Mouse (Mus musculus): Measurements from ENCODE around the gene Mfsd2b. TPM values are rescaled to one million over a fixed set of nuclear protein-coding genes. Genes with fewer than 3 reads are reported as not detected.
"Not testable (repeated sequence)": the region's sequence is repeated elsewhere in the genome, so short reads cannot be mapped to it uniquely, and the experiment has no call there.

Gene Mfsd2b
- polyA plus RNA-seq (2012; rRNA removed) = 1.1 TPM in 2 replicates

- peak; percentile 60 for DNase-seq (ENCODE audit: low spot score)
Measured at GRCm38 (mm10) chr12:4874161-4874927, at the start of gene Mfsd2b. TSS of gene Mfsd2b (minus strand) at chr12:4874359.

GRCm38 (mm10) chr12:4917805-4918591 lies 43.8 kb upstream of the Mfsd2b start:
- no peak for DNase-seq (ENCODE audit: low spot score)

GRCm38 (mm10) chr12:4916994-4917804 lies 43.0 kb upstream of the Mfsd2b start, which contains the start of gene Atad2b:
TSS of gene Atad2b (plus strand) at chr12:4917353.
- DNase-seq (ENCODE audit: low spot score) = peak; percentile 98

GRCm38 (mm10) chr12:4914944-4915343 lies 40.8 kb upstream of the Mfsd2b start:
- DNase-seq (ENCODE audit: low spot score) = no peak

GRCm38 (mm10) chr12:4914441-4914840 lies 40.3 kb upstream of the Mfsd2b start:
- no peak for DNase-seq (ENCODE audit: low spot score)

GRCm38 (mm10) chr12:4911716-4912115 lies 37.6 kb upstream of the Mfsd2b start:
- DNase-seq (ENCODE audit: low spot score) = no peak

GRCm38 (mm10) chr12:4910496-4910895 lies 36.3 kb upstream of the Mfsd2b start:
- DNase-seq (ENCODE audit: low spot score) = not testable (repeated sequence)

GRCm38 (mm10) chr12:4908391-4908790 lies 34.2 kb upstream of the Mfsd2b start:
- DNase-seq (ENCODE audit: low spot score) = no peak

GRCm38 (mm10) chr12:4906951-4907906 lies 33.1 kb upstream of the Mfsd2b start, which contains the start of gene Ubxn2a:
TSS of gene Ubxn2a (minus strand) at chr12:4907705.
- DNase-seq (ENCODE audit: low spot score) = peak; percentile 92

- DNase-seq (ENCODE audit: low spot score) = no peak
Measured at GRCm38 (mm10) chr12:4906476-4906875, 32.3 kb upstream of the Mfsd2b start.

GRCm38 (mm10) chr12:4905946-4906345 lies 31.8 kb upstream of the Mfsd2b start:
- no peak for DNase-seq (ENCODE audit: low spot score)

GRCm38 (mm10) chr12:4898024-4898423 lies 23.9 kb upstream of the Mfsd2b start:
- DNase-seq (ENCODE audit: low spot score) = no peak

- DNase-seq (ENCODE audit: low spot score) = no peak
Measured at GRCm38 (mm10) chr12:4889891-4890290, 15.7 kb upstream of the Mfsd2b start.

- no peak for DNase-seq (ENCODE audit: low spot score)
Measured at GRCm38 (mm10) chr12:4889251-4889650, 15.1 kb upstream of the Mfsd2b start.

- no peak for DNase-seq (ENCODE audit: low spot score)
Measured at GRCm38 (mm10) chr12:4888739-4889138, 14.6 kb upstream of the Mfsd2b start.

GRCm38 (mm10) chr12:4886581-4886980 lies 12.4 kb upstream of the Mfsd2b start:
- not testable (repeated sequence) for DNase-seq (ENCODE audit: low spot score)

GRCm38 (mm10) chr12:4885062-4885461 lies 10.9 kb upstream of the Mfsd2b start:
- no peak for DNase-seq (ENCODE audit: low spot score)

GRCm38 (mm10) chr12:4882086-4882485 lies 7.9 kb upstream of the Mfsd2b start:
- DNase-seq (ENCODE audit: low spot score) = no peak

GRCm38 (mm10) chr12:4879048-4879447 lies 4.9 kb upstream of the Mfsd2b start:
- DNase-seq (ENCODE audit: low spot score) = no peak

- no peak for DNase-seq (ENCODE audit: low spot score)
Measured at GRCm38 (mm10) chr12:4878296-4878783, 4.2 kb upstream of the Mfsd2b start.

GRCm38 (mm10) chr12:4875623-4876022 lies 1.5 kb upstream of the Mfsd2b start:
- no peak for DNase-seq (ENCODE audit: low spot score)

Data from urinary bladder, adult 2 months (tissue).